ENCODE assay signal across 26 mouse cellular contexts in the genomic region with DNA sequence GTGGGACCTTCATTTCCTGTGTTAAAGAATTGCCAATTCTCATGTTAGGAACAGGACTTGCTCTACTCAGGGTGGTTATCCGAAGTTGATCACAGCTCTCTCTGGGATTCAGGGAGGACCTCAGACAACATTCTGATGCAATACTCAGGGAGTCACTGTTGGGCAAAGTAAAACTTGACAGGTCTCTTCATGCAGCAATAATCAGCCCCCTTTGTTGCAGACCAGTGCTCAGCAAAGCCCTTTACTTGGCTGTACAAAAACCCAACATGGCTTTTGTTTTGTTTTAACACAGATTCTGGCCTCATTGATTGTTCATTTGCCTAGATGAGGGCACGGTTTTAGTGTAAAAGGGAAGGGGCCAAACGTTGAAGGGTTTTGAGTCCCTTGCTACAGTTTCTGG.
"Had no signal": no experiment of that assay in that cellular context is flagged by ENCODE, and none has a peak within 500 bp of the region (broad histone marks: within the 10 kb centered on the region; RNA-seq: fewer than 3 reads in every experiment).

No protein-coding gene starts in this region.

- H3K4me3 ChIP-seq: heart, adult 2 months; heart, embryonic 13.5 days; heart, embryonic 15.5 days; hindbrain, embryonic 12.5 days; hindbrain, embryonic 15.5 days; intestine, embryonic 15.5 days; kidney, embryonic 15.5 days; limb, embryonic 13.5 days; limb, embryonic 15.5 days; liver, embryonic 12.5 days had no signal

- H3K27ac ChIP-seq: heart, adult 2 months; heart, embryonic 13.5 days; heart, embryonic 15.5 days; hindbrain, embryonic 12.5 days; hindbrain, embryonic 15.5 days; hindbrain, postnatal 0 days; intestine, embryonic 15.5 days; kidney, embryonic 15.5 days; kidney, postnatal 0 days; limb, embryonic 13.5 days; limb, embryonic 15.5 days; liver, embryonic 12.5 days; liver, embryonic 14.5 days had no signal

- ATAC-seq: hindbrain, postnatal 0 days; intestine, embryonic 15.5 days; liver, embryonic 12.5 days had no signal

- DNase-seq: gastrocnemius, postnatal 14 days; gastrocnemius, postnatal 36 days; heart, adult 11 months; heart, adult 2 months; heart, postnatal 14 days; heart, postnatal 36 days; kidney, adult 11 months; kidney, adult 2 months; kidney, adult 9 months; kidney, postnatal 14 days; kidney, postnatal 36 days; layer of hippocampus, adult 9-11 months; layer of hippocampus, postnatal 36 days; left cerebral cortex, postnatal 4 days had no signal
